Mouse (Mus musculus) G1E (cell line): ENCODE results near the gene Tnip3.

ENCODE experiments used
- CTCF ChIP-seq: IDR thresholded peaks from 2 replicates; pipeline ENCODE4 v1.5.1; 2012; ENCODE audit warnings: low read depth, low read length, inconsistent platforms, mixed read lengths
- TAL1 ChIP-seq: conservative IDR thresholded peaks from 2 replicates; pipeline ENCODE4 v1.6.1; 2012; ENCODE audit warnings: low read depth, low read length, inconsistent platforms, mixed read lengths

DNA sequence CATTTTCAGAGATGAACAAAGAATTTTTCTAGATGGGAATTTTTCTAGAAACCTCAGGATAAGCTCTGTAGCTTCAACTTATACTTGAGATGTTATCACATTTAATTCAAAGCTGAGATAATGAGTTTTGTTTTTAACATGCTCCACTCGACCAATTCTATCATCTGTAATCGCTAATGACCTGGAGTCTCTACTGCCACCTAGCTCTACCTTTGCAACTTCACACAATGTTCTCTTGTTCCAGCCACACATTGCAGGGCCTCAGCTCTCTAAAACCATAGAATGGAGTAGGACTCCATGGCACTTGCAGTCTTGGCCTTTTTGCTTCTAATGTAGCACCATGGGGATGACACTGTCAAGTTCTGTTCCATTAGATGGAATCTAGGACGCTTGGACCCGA is 90.5 kb downstream of the Tnip3 start:
- no peak for TF ChIP-seq CTCF
- no peak for TF ChIP-seq TAL1
